Mouse (Mus musculus): Measurements from ENCODE around the gene Ncl. TPM values are rescaled to one million over a fixed set of nuclear protein-coding genes. Genes with fewer than 3 reads are reported as not detected.

Gene Ncl
- total RNA-seq, 2 experiments from 2014 or later: 232 to 249 TPM

GRCm38 (mm10) chr1:86336330-86336729, 22.9 kb downstream of the Ncl start:
- intact Hi-C loops (cut with DNase I): loop anchor here (5.0 kb wide), 2 partner anchors 119 to 159 kb away; no protein-coding TSS in a partner anchor
- DNase-seq: no peak

GRCm38 (mm10) chr1:86320822-86321413, 38.3 kb downstream of the Ncl start:
- intact Hi-C loops (cut with DNase I): no loop called here
- no peak for DNase-seq

GRCm38 (mm10) chr1:86313772-86314125, 45.5 kb downstream of the Ncl start:
- peak; percentile 33 for DNase-seq
- intact Hi-C loops (cut with DNase I): no loop called here

GRCm38 (mm10) chr1:86313096-86313771, 46.0 kb downstream of the Ncl start:
- no peak for DNase-seq
- intact Hi-C loops (cut with DNase I): no loop called here

GRCm38 (mm10) chr1:86312269-86312668, 46.9 kb downstream of the Ncl start:
- no peak for DNase-seq
- intact Hi-C loops (cut with DNase I): no loop called here

- no peak for DNase-seq
- intact Hi-C loops (cut with DNase I): no loop called here
Measured at GRCm38 (mm10) chr1:86311467-86312005, 47.7 kb downstream of the Ncl start.

- DNase-seq: no peak
- intact Hi-C loops (cut with DNase I): no loop called here
Measured at GRCm38 (mm10) chr1:86310536-86311310, 48.5 kb downstream of the Ncl start.

GRCm38 (mm10) chr1:86309270-86309833, 49.8 kb downstream of the Ncl start:
- intact Hi-C loops (cut with DNase I): no loop called here
- no peak for DNase-seq

GRCm38 (mm10) chr1:86307871-86308641, 51.1 kb downstream of the Ncl start:
- no peak for DNase-seq
- intact Hi-C loops (cut with DNase I): no loop called here

GRCm38 (mm10) chr1:86307177-86307762, 51.9 kb downstream of the Ncl start:
- intact Hi-C loops (cut with DNase I): no loop called here
- no peak for DNase-seq

- intact Hi-C loops (cut with DNase I): no loop called here
- DNase-seq: no peak
Measured at GRCm38 (mm10) chr1:86306686-86307085, 52.5 kb downstream of the Ncl start.

- intact Hi-C loops (cut with DNase I): no loop called here
- DNase-seq: no peak
Measured at GRCm38 (mm10) chr1:86303873-86304250, 55.3 kb downstream of the Ncl start.

- peak; percentile 66 for DNase-seq
- intact Hi-C loops (cut with DNase I): no loop called here
Measured at GRCm38 (mm10) chr1:86303063-86303872, 55.9 kb downstream of the Ncl start.

- DNase-seq: no peak
- intact Hi-C loops (cut with DNase I): no loop called here
Measured at GRCm38 (mm10) chr1:86302532-86302931, 56.7 kb downstream of the Ncl start, which contains the start of gene B3gnt7. B3gnt7 (plus strand) TSS chr1:86302832.

- no peak for DNase-seq
- intact Hi-C loops (cut with DNase I): no loop called here
Measured at GRCm38 (mm10) chr1:86301221-86302091, 57.7 kb downstream of the Ncl start.

GRCm38 (mm10) chr1:86300731-86301130, 58.5 kb downstream of the Ncl start:
- intact Hi-C loops (cut with DNase I): no loop called here

GRCm38 (mm10) chr1:86300093-86300492, 59.1 kb downstream of the Ncl start:
- intact Hi-C loops (cut with DNase I): no loop called here
- no peak for DNase-seq

More at GRCm38 (mm10) chr1:86300731-86301130, 58.5 kb downstream of the Ncl start:
- DNase-seq: no peak
